Mouse (Mus musculus) embryonic facial prominence, embryonic 10.5 days (tissue): ENCODE data around the gene BC030499. TPM values are rescaled to one million over a fixed set of nuclear protein-coding genes. Genes with fewer than 3 reads are reported as not detected.
"Not testable (repeated sequence)": the region's sequence is repeated elsewhere in the genome, so short reads cannot be mapped to it uniquely, and the experiment has no call there.

Experiments
- DNase-seq: peaks from one replicate; pipeline ENCODE4 v3.0.0-alpha.2; 2017; ENCODE audit warnings: low spot score
- H3K27ac ChIP-seq: fragments of 300-500 bp; sonication (generic); replicated peaks from 2 replicates; pipeline ENCODE4 v1.5.1; 2016; ENCODE audit warnings: mild to moderate bottlenecking
- H3K27me3 ChIP-seq: fragments of 300-500 bp; sonication (generic); replicated peaks from 2 replicates; pipeline ENCODE4 v1.6.1; 2016; ENCODE audit warnings: low read depth, mild to moderate bottlenecking; ENCODE audit not compliant: poor library complexity, severe bottlenecking
- H3K36me3 ChIP-seq: fragments of 300-500 bp; sonication (generic); replicated peaks from 2 replicates; pipeline ENCODE4 v1.6.1; 2016; ENCODE audit warnings: mild to moderate bottlenecking, moderate library complexity
- H3K4me1 ChIP-seq: fragments of 300-500 bp; sonication (generic); 2 replicates; pipeline ENCODE4 v1.6.1; 2016
- H3K4me3 ChIP-seq: fragments of 300-500 bp; sonication (generic); 2 replicates; pipeline ENCODE4 v1.5.1; 2016; ENCODE audit warnings: mild to moderate bottlenecking, moderate library complexity
- H3K9me3 ChIP-seq: fragments of 300-500 bp; sonication (generic); 2 replicates; pipeline ENCODE4 v1.6.1; 2016; ENCODE audit warnings: mild to moderate bottlenecking
- WGBS: fragments of 180-500 bp; shearing (Covaris S2); methylation state at CpG from one replicate; pipeline ENCODE4 v1.1.7; 2016; 5-methylcytosine and 5-hydroxymethylcytosine counted together
- polyA plus RNA-seq: library from polyadenylated mRNA; unstranded; fragments of >200 nt; fragmentation: Nextera tagmentation; extraction: Ambion mirVana; gene quantifications from 2 replicates; pipeline ENCODE4 v1.2.1, GENCODE M21; 2016

The BC030499 gene
- polyA plus RNA-seq, 1 experiment from 2014 or later: 0.49 TPM

DNA sequence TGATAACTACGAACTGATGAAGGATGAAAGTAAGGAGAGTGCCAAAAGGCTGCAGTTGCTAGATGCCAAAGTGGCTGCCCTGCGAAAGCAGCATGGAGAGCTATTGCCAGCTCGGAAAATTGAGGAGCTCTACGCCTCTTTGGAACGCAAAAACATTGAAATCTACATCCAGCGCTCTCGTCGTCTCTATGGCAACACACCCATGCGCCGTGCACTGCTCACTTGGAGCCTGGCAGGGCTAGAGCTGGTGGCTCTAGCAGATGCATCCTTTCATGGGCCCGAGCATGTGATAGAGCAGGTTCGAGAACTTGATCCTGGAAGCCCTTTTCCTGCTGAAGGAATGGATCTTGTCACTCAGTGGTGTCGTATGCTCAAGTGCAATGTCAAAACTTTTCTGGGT lies 18.7 kb upstream of the BC030499 start:
- no peak overlapping the region for H3K4me3 ChIP-seq
- no peaks in the 10 kb centered on the region for H3K27me3 ChIP-seq
- no peaks in the 10 kb centered on the region for H3K9me3 ChIP-seq
- H3K36me3 ChIP-seq: peaks cover 99% of the 10 kb centered on the region
- no peaks in the 10 kb centered on the region for H3K4me1 ChIP-seq
- no peak for DNase-seq
- H3K27ac ChIP-seq: no peak overlapping the region
- WGBS: 93% methylated on average over 13 of the region's 13 CpGs

DNA sequence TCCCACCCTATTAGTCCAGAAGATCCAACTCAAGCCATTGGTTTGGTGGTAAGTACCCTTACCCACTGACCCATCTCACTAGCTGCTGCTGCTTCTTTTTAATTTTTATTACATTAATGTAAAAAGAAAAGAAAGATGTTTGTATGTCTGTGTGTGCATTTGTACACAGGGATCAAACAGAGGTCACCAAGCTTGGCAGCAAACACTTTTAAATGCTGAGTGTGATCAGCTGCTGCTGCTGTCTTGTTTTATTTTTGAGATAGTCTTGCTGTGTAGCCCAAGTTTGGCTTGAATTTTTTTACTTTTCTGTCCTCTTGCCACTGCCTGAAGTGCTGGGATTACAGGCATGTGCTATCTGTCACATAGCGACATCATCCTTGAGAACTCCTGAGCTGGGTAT lies 15.0 kb upstream of the BC030499 start:
- peaks cover 100% of the 10 kb centered on the region for H3K36me3 ChIP-seq
- H3K4me3 ChIP-seq: no peak overlapping the region
- DNase-seq: no peak
- no peaks in the 10 kb centered on the region for H3K27me3 ChIP-seq
- no peak overlapping the region for H3K27ac ChIP-seq
- WGBS: 100% methylated on average over 1 of the region's 1 CpGs
- no peaks in the 10 kb centered on the region for H3K4me1 ChIP-seq
- no peaks in the 10 kb centered on the region for H3K9me3 ChIP-seq

DNA sequence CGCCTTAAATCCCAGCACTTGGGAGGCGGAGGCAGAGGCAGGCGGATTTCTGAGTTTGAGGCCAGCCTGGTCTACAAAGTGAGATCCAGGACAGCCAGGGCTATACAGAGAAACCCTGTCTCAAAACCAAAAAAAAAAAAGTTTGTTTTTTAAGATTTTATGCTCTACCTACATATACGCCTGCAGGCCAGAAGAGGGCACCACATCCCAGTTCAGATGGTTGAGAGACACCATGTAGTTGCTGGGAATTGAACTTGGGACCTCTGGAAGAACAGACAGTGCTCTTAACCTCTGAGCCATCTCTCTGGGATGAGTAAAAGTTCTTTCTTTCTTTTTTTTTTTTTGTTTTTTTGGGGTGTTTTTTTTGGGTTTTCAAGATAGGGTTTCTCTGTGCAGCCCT lies 14.5 kb upstream of the BC030499 start:
- DNase-seq, H3K9me3 ChIP-seq, H3K4me3 ChIP-seq, H3K27me3 ChIP-seq, H3K4me1 ChIP-seq, H3K27ac ChIP-seq: not testable (repeated sequence)
- H3K36me3 ChIP-seq: peaks cover 100% of the 10 kb centered on the region
- 91% methylated on average over 4 of the region's 4 CpGs for WGBS

DNA sequence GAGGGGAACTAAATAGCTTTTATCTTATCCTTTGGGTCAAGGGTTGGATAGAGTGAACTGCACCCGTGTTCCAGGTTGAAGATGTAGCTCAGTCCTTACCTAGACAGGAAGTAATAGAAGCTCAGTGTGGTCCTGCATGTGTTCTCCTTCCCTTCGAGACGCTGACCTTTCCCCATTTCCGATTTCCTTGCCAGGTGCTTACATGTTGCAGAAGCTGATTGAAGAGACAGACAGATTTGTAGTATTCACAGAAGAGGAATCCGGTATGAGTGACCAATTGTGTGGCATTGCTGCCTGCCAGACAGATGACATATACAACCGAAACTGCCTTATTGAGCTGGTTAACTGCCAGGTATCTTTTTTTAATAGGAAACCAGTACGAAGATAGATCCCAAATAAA lies 11.8 kb upstream of the BC030499 start:
- Histone ChIP-seq H3K4me3 (no peak overlapping the region), H3K27ac (no peak overlapping the region), H3K36me3 (peaks cover 100% of the 10 kb centered on the region), H3K27me3 (no peaks in the 10 kb centered on the region), H3K9me3 (no peaks in the 10 kb centered on the region), H3K4me1 (no peaks in the 10 kb centered on the region)
- no peak for DNase-seq
- WGBS: 91% methylated on average over 7 of the region's 7 CpGs

DNA sequence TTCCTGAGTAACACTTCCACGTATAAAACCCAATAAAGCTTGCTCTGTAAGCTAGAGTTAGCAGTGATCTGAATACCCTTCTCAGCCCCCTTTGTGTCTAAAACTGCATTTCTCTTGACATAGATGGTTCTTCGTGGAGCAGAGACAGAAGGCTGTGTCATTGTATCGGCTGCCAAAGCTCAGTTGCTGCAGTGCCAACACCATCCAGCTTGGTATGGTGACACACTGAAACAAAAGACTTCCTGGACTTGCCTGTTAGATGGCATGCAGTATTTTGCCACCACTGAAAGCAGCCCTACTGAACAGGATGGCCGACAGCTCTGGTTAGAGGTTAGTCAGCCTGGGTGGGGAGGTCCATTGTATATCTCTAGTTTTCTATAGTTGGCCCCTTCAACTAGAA lies 11.1 kb upstream of the BC030499 start:
- Histone ChIP-seq H3K9me3 (no peaks in the 10 kb centered on the region), H3K27me3 (no peaks in the 10 kb centered on the region), H3K36me3 (peaks cover 100% of the 10 kb centered on the region), H3K4me1 (no peaks in the 10 kb centered on the region; the same call in 1 of the 2 replicates), H3K4me3 (no peak overlapping the region), H3K27ac (no peak overlapping the region)
- WGBS: 93% methylated on average over 4 of the region's 4 CpGs
- DNase-seq: no peak

DNA sequence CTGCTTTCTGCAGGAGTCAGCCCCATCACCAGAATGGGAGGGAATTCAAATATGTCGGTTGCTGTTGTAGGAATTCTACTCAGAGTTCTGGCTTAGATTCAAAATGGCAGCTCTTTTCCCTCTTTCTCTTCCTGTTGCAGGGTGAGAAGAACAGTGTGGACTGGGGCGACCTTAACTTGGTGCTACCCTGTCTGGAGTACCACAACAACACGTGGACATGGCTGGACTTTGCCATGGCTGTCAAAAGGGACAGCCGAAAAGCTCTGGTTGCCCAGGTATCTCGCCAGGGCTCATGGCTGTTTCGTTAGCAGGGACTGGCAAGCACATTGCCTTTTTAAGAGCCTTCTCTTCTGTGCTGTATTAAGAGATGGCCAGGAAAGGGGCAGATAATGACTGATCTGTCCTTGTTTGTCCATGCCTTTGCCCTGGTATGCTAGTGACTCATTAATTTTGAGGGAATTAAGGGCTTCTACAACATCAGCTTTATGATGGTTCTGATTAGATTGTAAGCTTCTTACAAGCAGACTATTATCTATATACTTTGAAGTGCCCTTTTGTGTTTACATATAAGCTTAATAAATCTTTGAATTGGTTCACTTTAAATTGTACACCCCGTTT lies 1.4 kb upstream of the BC030499 start:
- Histone ChIP-seq H3K36me3 (peaks cover 96% of the 10 kb centered on the region), H3K27ac (no peak overlapping the region), H3K4me3 (no peak overlapping the region), H3K27me3 (no peaks in the 10 kb centered on the region), H3K4me1 (no peaks in the 10 kb centered on the region; the same call in 1 of the 2 replicates), H3K9me3 (no peaks in the 10 kb centered on the region)
- WGBS: 91% methylated on average over 7 of the region's 7 CpGs
- no peak for DNase-seq

DNA sequence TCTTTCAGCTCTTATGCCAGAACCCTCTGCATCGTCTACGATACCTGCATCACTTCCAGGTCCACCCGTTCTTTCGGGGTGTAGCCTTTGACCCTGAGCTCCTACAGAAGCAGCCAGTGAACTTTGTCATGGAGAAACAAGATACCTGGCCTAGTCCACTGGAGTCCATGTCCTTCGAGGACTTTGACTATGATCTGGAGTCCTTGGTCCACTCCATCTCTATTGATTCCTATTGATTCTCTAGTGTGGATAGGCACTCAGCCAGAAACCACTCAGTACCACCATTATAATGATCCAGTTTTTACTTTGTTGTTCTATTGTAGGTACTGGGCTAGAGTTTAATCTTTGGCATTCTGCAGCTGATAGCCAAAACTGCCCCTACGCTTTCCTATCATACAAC lies 3.9 kb downstream of the BC030499 start:
- 95% methylated on average over 6 of the region's 6 CpGs for WGBS
- Histone ChIP-seq H3K4me3 (no peak overlapping the region), H3K36me3 (peaks cover 43% of the 10 kb centered on the region), H3K27ac (no peak overlapping the region), H3K9me3 (no peaks in the 10 kb centered on the region), H3K4me1 (no peaks in the 10 kb centered on the region), H3K27me3 (no peaks in the 10 kb centered on the region)
- no peak for DNase-seq

DNA sequence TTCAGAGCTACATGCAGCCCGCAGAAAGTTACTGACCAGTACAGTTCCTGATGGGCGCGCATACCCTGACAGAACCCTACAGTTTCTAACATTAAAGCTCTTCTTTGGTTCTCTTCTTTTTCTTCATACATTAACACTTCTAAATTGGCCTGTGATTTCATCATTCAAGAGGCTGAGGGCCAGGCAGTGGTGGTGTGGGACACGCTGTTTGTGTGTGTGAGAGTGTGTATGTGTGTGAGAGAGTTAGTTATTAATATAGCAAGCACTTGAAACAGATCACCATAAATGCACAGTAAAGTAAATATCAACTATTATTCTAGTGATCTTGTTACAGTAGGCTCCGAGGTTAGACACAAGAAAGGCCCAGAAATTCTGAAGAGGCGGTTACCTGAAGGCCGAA lies 10.3 kb downstream of the BC030499 start:
- WGBS: 68% methylated on average over 7 of the region's 7 CpGs
- H3K27ac ChIP-seq: peak overlapping the region; percentile 96
- peaks cover 20% of the 10 kb centered on the region for H3K4me1 ChIP-seq

DNA sequence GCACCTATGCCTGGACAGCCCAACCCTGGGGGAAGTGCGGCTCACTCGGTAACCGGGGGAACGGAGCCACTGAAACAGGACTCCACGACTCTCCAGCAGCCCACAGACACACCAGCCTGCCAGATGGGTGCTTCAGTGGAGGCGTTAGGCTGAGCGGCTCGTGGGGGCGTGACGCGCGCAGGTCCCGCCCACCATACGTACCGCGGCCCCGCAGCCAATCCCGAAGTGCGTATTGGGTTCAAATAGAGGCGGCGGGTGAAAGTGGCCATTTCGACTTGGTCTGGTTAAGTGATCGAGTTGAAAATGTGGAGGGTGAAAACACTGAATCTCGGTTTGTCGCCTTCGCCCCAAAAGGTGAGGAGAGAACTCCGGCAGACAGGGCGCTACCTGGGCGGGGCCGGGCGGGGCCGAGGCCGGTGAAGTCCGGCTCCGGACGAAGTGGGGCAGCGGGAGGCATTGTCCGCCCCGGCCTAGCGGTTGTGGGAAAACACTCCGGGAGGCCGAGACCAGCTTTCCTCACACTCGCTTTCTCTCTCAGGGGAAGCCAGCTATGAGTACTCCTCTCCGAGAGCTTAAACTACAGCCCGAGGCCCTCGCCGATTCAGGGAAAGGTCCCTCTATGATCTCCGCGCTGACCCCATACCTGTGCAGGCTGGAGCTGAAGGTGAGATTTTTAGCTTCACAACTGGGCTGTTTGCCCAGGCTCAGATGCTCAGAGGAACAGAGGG lies 10.9 kb downstream of the BC030499 start, which contains the start of gene Spag5:
Gene Spag5 (plus strand): TSS at position 173 of the 728 bp plus-strand sequence.
- peak within 1 kb of the TSS; percentile 94 for H3K4me3 ChIP-seq
- peak; percentile 94 for DNase-seq
- under 1% methylated on average over 49 of the region's 49 CpGs for WGBS
- peak within 1 kb of the TSS; percentile 96 for H3K27ac ChIP-seq
- no peaks in the 10 kb centered on the region for H3K27me3 ChIP-seq
- H3K36me3 ChIP-seq: peaks cover 35% of the 10 kb centered on the region
- no peaks in the 10 kb centered on the region for H3K9me3 ChIP-seq
- peaks cover 21% of the 10 kb centered on the region for H3K4me1 ChIP-seq

More for the DNA sequence above, 10.3 kb downstream of the BC030499 start:
- no peak for DNase-seq
- peaks cover 29% of the 10 kb centered on the region for H3K36me3 ChIP-seq
- H3K4me3 ChIP-seq: peak overlapping the region; percentile 94
- no peaks in the 10 kb centered on the region for H3K9me3 ChIP-seq
- no peaks in the 10 kb centered on the region for H3K27me3 ChIP-seq

DNA sequence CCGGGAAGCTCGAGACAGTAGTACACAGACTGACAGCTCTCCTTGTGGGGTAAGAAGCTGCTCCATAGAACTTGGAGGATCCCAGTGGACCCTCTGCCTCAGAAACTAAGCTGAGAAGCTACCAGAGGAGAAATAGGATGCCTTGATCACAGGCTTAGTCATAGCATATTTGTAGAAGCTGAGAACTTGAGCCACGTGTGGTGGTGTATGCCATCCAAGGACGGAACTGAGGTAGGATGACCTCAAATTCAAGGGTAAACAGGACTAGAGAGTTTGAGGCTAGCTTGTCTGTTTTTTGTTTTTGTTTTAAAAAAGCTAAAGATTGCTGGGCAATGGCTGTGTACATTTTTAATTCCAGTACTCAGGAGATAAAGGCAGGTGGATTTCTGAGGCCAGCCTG lies 14.6 kb downstream of the BC030499 start:
- Histone ChIP-seq H3K4me3 (0 out of 2 replicates have a peak overlapping the region, but pooled peaks have one; percentile 23), H3K36me3 (peaks cover 73% of the 10 kb centered on the region), H3K27ac (no peak overlapping the region), H3K27me3 (no peaks in the 10 kb centered on the region), H3K9me3 (no peaks in the 10 kb centered on the region), H3K4me1 (peaks cover 25% of the 10 kb centered on the region)
- WGBS: 92% methylated on average over 4 of the region's 4 CpGs
- DNase-seq: no peak

DNA sequence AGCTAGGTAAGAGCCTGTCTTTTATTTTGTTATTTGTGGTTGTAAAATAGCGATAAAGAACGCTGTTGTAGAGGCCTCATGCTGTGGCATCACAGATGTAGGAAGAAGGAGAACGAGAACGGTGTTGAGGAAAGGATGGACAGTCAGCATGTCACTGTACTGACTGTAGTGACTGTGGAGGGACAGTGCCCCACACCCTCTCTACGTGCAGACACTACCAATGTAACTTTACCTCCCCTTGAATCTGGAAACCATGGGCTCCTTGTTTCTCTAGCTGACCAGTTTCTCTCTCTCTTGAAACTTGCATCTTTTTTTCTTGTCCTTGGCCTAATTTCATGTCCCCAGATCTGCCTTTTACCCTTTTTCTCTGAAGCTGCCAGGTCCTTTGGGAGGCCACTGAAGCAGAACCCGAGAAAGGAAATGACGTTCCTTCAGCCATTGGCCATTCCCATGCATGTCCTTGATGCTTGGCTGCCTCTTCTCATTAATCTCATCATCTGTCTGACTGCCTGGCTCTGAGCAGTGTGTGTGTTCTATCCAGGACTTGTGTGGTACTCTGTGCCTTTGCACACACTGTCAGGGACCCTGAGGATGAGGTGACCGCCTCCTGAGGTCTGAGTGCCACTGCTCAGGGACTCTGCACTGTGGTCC lies 20.3 kb downstream of the BC030499 start:
- Histone ChIP-seq H3K4me1 (0 out of 2 replicates have a peak, but pooled peaks cover 5% of the 10 kb centered on the region), H3K27me3 (no peaks in the 10 kb centered on the region), H3K27ac (no peak overlapping the region), H3K36me3 (peaks cover 100% of the 10 kb centered on the region), H3K9me3 (no peaks in the 10 kb centered on the region), H3K4me3 (no peak overlapping the region)
- WGBS: 90% methylated on average over 8 of the region's 8 CpGs
- no peak for DNase-seq

DNA sequence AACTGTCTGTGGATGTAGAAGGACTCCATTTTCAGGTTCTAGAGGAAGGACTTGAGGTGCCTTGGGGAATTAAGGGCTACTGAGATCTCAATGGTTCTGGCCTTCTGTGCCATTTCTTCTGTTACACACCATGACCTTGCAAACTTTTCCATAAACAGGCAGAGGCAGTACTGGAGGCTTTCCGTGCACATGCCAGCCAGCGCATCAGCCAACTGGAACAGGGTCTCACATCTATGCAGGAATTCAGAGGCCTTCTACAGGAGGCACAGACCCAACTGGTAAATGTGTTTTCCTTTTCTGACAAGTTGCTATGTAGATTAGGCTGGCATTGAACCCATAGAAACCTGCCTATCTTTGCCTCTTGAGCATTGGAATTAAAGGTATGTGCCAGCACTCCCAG lies 23.0 kb downstream of the BC030499 start:
- Histone ChIP-seq H3K4me1 (no peaks in the 10 kb centered on the region), H3K4me3 (no peak overlapping the region), H3K27ac (no peak overlapping the region), H3K9me3 (no peaks in the 10 kb centered on the region), H3K27me3 (no peaks in the 10 kb centered on the region), H3K36me3 (peaks cover 100% of the 10 kb centered on the region)
- 94% methylated on average over 2 of the region's 2 CpGs for WGBS
- no peak for DNase-seq

DNA sequence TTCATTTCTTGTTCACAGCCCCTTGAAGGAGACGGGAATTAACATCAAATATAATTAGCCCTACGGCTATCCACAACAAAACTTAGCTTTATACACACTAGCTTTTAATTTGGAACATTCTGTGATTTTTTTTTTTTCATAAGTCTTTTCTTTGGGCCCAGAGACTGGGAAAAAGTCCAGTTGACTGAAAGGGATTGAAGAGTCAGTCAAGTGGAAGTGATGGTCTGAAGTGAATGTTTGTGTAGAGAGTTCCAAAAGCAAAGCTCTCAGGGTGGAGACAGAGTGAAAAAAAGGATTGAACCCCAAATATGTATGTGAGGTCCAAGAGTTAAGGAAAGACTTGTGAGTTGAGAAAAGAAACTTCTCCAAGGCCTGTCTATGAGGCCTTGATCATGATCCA lies 27.8 kb downstream of the BC030499 start:
- peaks cover 16% of the 10 kb centered on the region for H3K4me1 ChIP-seq
- WGBS: 93% methylated on average over 2 of the region's 2 CpGs
- H3K4me3 ChIP-seq: no peak overlapping the region
- H3K27ac ChIP-seq: no peak overlapping the region
- H3K9me3 ChIP-seq: no peaks in the 10 kb centered on the region
- no peak for DNase-seq
- peaks cover 97% of the 10 kb centered on the region for H3K36me3 ChIP-seq
- H3K27me3 ChIP-seq: no peaks in the 10 kb centered on the region
